Mouse (Mus musculus) megakaryocyte, embryonic 14.5 days (primary cell): Measurements from ENCODE around the gene Pfdn6.

Source experiments
- FLI1 ChIP-seq: IDR thresholded peaks from 2 replicates; pipeline ENCODE4 v1.6.1; 2012; ENCODE audit warnings: low read length, inconsistent platforms, mixed read lengths
- GATA1 ChIP-seq: IDR thresholded peaks from 3 replicates; pipeline ENCODE4 v1.6.1; 2012; ENCODE audit warnings: mixed read lengths, low read length, inconsistent platforms, borderline replicate concordance

DNA sequence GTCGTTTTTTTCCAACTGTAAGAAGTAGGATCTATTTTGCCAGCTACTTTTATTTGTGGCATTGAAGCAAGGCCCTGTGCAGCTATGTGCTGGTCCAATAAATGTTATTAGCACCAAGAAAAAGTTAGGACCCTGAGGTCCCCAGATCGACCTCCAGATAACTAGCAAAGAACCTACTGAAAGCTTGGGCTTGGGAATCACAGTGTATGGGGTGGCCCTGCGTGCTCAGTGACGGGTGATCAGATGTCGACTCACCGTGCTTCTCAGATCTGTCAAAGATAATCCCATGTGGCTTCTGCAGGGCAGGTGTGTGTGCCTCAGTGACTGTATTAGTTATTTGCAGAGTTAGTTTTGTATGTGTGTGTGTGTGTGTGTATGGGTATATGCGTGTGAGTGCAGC, 18.8 kb downstream of the Pfdn6 start:
- TF ChIP-seq GATA1 (no peak), FLI1 (no peak)
